Mouse (Mus musculus) layer of hippocampus, adult 9-10 months (tissue): ENCODE results near the gene Zbtb8b.
"Not testable (repeated sequence)": the region's sequence is repeated elsewhere in the genome, so short reads cannot be mapped to it uniquely, and the experiment has no call there.

Experiments used
- DNase-seq: peaks from one replicate; pipeline ENCODE4 v3.0.0; 2022; ENCODE audit warnings: low spot score

Zbtb8b gene

DNA sequence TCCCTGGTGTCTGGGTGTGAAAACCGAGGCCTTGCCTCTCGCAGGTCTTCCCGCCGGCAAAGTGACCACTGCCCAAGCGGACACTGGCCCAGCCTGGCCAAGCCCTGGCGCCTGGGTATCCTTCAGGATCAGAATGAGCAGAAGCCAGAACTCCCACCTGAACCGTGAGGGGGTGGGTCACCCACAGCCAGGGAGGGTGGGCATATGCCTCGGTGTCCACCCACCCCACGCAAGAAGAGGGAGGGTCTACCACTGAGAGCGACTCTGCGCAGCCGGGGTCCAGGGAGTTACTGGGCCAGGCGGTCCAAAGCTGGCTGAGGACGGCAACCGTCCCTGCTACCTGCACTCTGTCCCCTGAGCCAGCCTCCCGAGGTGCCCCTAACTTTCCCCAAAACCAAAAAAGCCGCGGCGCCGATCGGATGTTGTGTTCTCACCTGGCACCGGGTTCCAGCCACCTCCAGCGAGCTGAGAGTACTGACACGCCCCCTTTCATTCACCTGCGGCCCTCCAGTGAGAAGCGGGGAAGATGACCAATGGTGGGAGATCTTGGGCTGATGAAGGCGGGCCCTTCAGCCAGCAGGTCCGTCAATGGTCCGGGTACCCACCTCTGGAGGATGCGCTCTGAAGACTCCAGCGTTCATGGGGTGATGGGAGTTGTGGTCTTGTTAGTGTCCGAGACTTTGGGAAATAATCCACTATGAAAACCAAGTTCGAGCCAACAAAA, at the start of gene Zbtb8b:
Gene Zbtb8b (minus strand): TSS at position 514 of the 724 bp plus-strand sequence.
- DNase-seq: peak; percentile 45

DNA sequence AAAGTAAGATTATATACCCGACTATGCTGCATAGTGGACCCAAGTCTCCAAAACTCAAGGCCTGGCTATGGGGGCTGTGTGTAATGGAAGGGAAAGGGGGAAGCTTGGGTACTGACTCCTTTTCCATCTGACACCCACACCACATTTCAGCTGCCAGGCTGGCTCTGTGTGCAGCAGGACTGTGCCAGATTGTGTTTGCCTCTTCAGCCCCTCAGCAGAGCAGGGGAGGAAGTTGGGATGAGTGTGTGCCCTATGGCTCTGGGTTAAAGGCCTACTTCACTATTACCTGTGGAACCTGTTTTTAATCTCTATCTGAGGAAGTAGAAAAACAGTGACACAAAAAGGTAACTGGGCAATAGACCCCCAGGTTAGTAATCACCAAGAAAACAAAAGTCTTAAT, 40.4 kb upstream of the Zbtb8b start:
- no peak for DNase-seq

DNA sequence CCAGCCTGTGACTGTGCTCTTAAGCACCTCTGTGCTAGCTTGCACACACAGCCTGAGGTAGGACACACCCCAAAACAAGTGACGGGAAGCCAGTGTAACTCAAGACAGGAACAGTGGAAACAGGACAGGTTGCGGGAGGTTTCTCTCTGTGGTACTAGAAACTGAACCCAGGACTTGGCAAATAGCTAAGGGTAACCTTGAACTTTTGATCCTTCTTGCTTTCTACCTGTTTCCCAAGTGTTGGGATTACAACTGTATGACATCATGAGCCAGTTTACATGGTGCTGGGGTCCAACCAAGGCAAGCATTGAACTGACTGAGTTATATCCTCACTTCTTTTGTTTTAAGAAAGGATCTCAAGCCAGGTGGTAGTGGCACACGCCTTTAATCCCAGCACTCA, 39.2 kb upstream of the Zbtb8b start:
- no peak for DNase-seq

DNA sequence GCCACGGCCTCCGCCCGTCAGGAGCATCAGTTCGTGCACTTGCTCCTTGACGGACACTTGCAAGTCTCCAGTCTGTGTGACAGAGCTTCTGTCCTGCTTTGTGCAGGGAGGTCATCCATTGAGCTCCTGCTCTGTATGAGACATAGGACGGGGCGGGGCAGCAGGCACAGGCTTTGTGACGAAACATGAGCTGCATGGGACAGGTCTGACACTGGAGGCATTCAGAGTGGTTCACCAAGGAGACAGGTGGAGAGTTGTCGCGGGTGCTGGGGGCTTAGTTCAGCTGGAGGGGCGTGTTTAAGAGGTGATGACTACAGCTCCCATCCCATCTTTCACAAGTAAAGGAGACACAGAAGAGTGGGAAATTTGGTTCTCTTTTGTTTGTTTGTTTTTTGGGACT, 35.4 kb upstream of the Zbtb8b start:
- no peak for DNase-seq

DNA sequence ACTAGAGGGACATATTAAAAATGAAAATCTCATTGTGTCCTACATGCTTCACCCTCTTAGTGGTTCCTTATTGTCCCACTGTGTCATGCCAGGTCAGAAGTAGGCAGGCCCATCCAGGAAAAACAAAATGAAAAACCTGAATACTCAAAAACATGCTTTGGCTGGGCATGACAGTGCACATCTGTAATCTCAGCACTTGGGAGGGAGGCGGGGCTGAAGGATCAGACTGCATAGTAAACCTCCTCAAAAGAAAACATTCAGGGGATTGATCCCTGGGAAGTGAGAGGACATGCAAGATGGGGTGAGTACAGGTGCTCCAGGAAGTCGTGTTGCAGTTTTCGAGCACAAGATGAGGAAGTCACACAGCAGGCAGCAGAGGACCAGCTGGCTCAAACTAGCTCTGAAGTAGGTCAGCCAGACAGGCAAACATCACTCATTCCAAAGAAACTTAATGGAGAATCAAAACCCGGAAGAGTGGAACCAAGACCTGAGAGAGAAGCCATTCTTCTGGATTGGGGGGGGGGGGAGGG, 23.7 kb upstream of the Zbtb8b start:
- no peak for DNase-seq

DNA sequence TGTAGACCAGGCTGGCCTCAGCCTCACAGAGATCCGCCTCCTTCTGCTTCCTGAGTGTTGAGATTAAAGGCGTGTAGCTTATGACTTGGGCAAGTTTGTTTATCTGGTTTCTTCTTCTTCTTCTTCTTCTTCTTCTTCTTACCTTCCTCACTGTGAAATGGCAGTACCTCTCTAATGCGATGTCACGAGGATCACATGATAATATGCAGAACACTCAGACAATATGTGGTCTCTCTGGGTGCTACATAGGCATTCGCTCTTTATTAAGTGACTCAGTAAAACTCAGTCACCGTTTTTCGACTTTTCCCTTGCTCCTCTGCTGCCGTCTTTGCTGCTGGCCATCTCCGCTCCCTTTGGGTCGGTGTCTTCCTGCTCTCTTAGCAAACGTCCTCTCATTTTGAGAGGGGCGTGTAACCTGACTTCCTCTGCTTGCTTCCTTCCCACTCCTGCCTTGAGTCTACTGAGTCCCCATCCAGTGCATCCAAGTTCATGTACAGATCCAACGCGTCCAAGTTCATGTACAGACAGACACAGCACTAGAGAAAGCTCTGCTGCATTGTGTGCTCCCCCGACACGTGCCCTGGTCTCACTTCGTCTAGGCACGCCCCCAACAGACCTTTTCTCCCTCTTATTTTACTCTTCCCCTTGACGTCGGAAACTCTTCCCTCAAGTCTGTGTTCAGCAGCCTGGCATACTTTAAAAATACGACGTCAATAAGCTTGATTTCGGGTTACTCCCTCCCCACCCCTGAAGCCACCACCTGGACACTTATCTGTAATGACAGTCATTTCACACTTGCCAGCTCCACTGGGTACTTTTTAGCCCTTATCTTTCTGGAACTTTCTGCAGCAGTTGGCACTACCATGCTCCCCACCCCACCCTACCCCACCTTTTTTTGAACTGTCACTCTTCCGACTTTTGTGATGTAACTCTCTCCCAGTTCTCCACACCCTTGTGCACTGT, 22.7 kb upstream of the Zbtb8b start:
- no peak for DNase-seq

DNA sequence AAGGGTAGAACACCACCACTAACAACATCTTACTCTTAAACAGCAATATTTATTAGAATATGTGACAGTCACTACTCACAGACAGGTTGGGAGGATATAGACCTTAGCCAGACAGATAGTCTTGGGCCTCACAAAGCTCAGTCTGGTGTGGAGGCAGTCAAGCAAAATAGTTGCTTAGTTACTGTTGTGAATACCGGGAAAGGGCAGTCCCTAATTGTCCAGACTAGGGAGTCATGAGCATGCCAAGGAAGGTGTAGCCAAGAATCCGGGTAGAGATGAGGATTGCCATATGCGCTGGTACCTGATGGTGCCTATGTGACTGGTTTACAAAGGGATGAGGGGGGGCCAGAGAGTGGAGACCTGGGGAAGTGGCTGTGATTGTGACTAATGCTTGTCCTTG, 21.5 kb upstream of the Zbtb8b start:
- no peak for DNase-seq

DNA sequence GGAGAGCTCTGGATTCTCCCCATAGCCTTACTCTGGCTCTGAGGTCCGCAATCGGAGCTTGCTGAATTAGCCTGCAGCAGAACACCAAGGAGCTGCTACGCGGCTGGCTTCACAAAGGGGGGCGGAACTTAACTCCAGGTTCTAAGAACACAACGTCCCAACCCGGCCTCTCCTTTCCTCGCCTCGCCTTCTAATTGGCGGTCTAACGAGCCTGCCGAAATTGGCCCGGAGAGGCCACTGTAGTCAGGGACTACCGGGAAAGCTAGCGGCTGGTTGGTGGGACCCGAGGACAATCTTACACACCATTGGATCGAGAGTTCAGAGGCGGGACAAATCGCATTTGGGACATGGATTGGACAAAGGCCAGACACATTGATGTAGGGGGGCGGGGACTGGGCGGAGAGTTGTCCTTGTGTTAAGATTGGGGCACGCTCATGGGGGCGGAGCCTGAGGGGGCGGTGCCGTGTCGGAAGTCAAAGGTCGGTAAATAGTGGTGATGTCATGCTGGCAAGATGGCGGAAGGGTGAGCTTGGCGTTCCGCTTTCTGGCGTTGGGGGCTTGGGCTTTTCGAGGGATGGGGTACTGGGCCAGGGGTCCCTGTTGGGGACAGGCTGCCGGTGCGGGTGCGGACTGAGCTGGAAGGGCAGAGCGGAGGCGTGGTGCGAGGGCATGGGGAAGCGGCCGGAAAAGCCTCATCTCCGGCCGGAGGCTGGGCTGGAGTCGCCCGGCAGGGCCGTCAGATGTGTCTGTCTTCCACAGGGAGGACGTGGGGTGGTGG, 20.7 kb upstream of the Zbtb8b start, which contains the start of gene Bsdc1:
Gene Bsdc1 (plus strand): TSS at position 399 of the 778 bp plus-strand sequence.
- DNase-seq: peak; percentile 100

DNA sequence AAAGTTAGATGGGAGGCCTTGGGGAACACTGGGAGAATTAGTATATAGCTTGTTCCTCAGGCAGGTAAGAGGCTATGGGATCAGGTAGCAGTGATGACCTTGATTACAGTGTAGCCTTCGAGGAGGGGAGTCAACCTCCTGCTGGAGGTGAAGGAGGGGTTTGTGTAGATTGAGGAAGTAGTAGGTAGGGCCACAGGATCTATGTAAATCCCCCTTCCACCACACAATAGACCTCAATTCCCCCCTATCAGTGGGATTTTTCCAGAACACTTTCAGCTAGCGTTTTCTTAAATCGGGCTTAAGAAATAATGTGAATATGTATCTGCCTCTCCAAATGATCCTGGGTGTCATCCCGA, 20.2 kb upstream of the Zbtb8b start:
- DNase-seq: no peak

DNA sequence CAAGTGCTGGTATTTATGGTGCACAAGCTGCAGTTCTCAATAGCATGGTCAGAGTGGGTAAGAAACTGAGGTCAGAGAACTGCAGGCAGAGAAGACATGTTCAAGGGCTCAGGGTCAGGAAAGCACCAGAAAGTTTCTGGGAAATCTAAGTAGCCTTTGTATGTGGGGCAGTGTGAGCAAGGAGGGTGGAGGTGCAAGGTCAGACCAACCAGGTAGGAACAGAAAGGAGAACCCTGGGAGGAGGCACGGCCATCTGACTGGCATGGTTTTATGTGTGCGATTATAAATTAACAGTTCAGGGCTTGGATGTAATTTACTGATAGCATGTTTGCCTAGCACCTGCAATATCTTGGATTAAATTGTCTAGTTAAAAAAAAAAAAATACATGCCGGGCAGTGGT, 19.1 kb upstream of the Zbtb8b start:
- DNase-seq: no peak

DNA sequence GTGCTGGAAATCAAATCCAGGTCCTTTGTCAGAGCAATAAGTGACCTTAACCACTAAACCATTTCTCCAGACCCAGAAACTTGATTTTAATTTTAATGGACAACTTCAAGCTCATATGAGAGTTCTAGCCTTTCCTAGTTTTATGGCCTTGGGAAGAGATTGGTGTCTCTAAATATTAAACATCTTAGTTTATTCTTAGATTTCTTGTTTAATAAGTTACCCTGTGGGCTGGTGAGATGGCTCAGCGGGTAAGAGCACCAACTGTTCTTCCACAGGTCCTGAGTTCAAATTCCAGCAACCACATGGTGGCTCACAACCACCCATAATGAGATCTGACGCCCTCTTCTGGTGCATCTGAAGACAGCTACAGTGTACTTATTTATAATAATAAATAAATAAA, 16.7 kb upstream of the Zbtb8b start:
- not testable (repeated sequence) for DNase-seq

DNA sequence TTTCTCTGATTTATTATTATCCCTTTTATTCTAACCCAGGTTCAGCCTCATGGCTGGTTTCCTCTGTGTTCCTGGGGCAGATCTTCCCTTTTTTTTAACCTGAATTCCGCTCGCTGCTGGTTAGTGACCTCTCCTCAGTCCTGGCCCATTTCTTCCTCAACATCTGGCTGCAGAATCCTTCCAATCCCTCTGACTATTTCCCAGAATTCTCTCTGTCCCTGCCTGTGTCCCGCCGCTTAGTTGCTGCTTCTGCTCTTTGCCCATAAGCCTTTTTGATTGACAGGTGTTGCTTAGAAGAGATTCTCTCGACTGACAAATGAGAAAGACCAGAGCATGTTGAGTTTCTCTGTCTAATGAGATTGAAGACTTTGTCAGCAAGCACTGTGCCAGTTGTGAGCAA, 15.5 kb upstream of the Zbtb8b start:
- DNase-seq: no peak

DNA sequence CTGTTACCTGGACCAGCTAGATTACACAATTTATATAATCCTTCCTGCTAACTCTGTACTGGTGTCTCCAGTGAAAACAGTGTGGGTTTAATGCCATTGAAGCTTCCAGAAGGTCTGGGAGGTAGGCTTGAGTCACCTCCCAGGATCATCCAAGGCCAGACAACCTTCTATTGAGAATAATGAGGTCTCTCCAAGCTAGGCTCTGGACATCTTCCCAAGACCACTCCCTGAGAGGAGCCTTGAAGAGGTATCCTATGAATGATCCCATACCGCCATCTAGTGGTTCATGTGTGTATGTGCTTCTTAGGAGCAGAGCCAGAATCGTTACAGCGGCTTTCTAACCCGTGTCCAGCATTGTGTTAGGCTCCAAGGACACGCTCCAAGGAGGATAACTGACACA, 14.6 kb upstream of the Zbtb8b start:
- peak; percentile 75 for DNase-seq

DNA sequence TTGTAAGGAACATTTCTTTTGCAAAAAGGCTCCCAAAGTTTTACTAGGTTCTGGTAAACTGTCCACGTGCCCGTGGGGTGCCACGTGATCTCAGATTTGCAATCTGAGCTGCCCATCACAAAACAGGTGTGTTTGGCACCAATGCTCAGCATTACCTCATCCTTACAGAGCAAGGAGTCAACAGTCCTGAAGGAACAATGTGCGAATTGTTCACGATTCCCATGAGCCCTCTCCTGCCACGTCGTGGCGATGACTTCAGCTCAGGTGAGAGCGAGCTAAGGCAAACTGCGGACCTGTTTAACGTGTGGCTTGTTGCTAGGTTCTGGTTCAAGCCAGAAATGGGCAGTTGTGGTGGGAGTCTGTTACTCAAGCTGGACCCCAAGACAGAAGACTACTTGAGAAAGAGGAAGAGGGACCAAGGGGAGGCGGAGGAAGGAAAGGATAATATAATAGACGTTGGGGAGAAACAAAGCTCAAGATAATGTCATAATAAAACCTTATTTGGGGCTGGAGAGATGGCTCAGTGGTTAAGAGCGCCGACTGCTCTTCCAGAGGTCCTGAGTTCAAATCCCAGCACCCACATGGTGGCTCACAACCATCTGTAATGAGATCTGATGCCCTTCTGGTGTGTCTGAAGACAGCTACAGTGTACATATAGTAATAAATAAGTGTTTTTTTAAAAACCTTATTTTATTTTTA, 11.0 kb upstream of the Zbtb8b start:
- DNase-seq: no peak

DNA sequence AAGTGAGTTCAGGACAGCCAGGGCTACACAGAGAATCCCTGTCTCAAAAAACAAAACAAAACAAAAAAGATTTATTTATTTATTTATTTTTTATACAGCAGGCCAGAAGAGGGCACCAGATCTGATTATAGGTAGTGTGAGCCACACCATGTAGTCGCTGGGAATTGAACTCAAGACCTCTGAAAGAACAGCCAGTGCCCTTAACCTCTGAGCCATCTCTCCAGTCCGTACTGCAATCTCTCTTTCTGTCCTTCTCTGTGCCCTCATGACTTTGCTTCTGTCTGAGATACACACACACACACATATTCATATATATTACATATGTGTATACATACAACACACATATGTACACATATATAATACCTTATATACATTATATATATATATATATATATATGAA, 10.2 kb upstream of the Zbtb8b start:
- no peak for DNase-seq

DNA sequence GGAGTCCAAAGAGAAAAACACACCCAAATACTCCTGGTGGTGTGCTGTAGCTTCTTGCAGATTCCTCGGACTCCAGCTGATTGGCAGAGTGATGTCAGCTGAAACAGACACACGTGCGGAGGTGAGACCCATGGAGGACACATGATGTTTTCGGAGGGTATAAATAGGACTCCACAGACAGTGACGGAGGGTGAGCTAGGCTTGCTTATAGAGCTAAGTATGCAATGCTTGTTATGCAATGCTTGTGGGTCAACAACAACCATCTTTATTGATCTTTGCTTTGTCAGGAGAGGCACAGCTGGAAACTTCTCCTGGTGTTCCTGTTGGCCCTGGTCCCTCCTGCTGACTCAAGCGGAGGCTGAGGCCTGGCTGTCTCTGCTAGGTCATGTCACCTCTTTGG, 8.1 kb upstream of the Zbtb8b start:
- DNase-seq: no peak

DNA sequence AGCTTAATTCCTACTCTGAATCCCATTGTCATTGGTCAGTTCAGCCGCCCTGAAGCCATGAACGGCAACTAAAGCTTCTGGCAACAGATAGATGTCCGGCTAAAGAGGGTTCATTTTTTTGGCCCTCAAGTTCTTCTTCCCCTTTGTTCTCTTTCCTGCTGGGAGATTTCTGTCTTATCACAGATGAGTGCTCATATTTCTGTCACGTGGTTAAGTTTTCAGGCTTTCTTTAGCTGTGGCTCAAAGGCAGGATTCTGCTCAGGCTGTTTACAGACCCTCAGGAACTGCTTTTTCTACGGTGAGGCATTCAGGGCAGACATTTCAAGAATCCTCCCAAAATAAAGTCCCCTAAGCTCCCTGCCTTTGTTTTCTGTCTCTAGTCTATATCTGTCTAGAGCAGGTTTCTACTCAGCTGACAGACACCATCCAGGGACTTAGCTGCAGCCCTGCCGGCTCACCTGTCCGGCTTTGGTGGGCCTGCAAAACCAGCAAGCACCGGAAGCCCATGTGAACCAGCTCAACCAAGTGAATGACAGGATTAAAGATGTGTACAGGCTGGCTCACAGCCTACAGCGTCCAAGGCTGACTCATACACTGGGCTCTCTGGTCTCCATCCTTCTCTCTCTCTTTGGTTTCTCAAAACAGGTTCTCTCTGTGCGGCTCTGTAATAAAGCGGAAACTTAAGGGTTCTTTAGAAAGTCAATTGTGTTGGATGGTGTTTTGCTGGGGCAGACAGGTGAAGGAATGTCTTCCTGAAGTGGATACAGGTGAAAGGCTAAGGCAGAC, 7.3 kb upstream of the Zbtb8b start:
- DNase-seq: no peak

DNA sequence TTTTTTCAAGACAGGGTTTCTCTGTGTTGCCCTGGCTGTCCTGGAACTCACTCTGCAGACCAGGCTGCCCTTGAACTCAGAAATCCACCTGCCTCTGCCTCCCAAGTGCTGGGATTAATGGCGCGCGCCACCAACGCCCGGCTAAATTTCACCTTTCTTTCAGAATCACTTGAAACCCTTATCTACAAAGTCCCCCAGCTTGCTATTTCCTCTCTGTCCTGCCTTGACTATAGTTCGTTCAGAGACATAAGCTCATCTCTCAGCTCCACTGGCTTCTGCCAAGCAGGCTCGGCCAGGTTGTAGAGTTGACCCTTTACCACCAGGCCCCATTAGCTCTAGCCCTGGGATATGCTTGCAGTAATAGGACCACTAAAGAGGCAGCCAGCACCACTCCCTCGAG, 6.7 kb upstream of the Zbtb8b start:
- no peak for DNase-seq

DNA sequence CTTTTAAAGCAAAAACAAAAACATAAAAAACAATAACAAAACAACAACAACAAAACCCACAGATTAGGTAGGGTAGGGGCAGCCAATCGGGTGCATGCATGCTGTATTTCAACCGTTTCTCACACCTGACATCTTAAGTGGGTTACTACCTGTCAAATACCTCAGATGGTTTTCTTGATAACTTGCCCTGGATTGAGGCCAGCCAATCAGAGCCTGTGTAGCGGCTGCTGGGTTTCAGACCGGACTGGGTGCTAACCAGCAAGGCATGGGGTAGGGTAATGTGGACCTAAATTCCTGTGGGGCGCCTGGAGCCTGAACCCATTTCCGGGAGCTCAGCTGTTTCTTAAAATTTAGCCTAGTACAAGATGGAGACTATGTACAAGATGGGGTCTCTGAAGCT, 492 bp upstream of the Zbtb8b start:
- DNase-seq: no peak

DNA sequence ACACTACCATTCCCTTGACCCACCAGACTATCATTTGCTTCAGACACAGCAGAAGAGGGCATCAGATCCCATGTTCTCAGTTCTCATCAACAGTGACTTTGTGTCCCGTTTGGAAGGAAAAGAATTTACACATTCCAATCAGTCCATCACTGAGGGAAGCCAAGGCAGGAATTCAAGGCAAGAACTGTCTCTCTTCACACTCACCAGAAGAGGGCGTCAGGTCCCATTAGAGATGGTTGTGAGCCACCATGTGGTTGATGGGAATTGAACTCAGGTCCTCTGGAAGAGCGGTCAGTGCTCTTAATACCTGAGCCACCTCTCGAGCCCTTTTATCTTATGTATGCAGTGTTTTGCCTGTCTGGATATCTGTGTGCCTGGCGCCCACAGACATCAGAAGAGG, 22.3 kb downstream of the Zbtb8b start:
- no peak for DNase-seq

DNA sequence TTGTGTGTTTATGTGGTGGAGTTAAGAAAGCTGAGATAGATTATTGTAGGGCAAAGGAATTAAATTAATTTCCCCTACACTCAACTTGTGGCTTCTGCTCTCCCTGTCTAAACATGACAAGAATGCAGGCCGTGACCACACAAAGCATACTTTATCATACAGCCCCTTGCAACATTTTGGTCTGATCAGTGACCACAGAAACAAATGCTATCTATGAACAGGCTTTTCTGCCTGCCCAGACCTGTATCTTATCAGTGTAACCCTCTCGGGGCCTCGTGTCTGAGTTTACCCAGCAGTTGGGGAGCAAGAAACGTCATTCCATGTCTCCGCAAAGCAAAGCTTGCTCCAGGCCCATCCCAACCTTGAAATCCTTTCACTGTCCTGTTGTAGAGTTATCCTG, 24.2 kb downstream of the Zbtb8b start:
- DNase-seq: no peak
